Mouse (Mus musculus) embryo, embryonic 10.5 days (tissue): ENCODE results near the gene Lrmda.
A peak's percentile ranks its signal among the peaks of the same experiment; 100 is the strongest.

ENCODE experiments used
- DNase-seq: peaks from one replicate; pipeline ENCODE4 v3.0.0-alpha.2; 2015; ENCODE audit warnings: low spot score

The Lrmda gene

GRCm38 (mm10) chr14:22156991-22157390 lies 137.5 kb downstream of the Lrmda start:
- DNase-seq: no peak

DNA sequence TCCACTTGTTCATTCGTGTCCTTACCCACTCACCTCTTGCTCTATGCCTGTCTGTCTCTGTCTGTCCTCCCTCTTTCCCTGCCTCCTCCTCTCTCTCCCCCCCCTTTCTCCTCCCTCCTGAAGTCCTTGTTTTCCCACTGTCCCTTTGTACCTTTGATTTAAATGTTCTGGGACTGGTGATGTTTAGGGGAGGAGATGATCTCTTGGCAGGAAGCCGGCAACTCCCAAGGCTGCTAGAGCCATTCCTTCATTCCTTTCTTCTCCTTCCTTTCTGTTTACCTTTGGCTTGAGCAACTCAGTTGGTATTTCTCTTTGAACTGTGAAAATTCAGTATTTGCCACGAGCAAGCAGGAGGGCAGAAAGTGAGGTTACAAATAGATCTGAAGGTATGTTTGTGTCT lies 141.9 kb downstream of the Lrmda start:
- no peak for DNase-seq

- DNase-seq: no peak
Measured at GRCm38 (mm10) chr14:22167285-22167684, 147.8 kb downstream of the Lrmda start.

GRCm38 (mm10) chr14:22168077-22168794 lies 148.7 kb downstream of the Lrmda start:
- DNase-seq: peak; percentile 81

- peak; percentile 78 for DNase-seq
Measured at GRCm38 (mm10) chr14:22168795-22169568, 149.5 kb downstream of the Lrmda start.

DNA sequence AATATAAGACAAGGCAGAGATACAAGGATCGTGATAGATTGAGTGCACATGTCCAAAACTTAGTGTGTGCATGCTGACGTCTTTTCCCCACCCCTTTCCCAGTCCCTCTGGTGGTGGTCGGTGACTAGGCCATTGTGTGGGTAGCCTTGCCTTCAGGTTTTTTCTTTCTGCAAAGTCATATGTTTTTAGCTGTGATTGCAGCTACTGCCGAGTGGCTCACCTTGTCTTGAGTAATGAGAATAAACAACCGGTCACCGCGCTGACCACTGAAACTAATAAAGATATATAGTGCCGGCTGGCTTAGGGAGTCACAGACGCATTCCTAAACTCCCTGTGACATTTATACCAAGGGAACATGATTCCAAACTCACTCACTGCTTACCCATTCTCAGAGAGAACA lies 155.2 kb downstream of the Lrmda start:
- peak; percentile 46 for DNase-seq

DNA sequence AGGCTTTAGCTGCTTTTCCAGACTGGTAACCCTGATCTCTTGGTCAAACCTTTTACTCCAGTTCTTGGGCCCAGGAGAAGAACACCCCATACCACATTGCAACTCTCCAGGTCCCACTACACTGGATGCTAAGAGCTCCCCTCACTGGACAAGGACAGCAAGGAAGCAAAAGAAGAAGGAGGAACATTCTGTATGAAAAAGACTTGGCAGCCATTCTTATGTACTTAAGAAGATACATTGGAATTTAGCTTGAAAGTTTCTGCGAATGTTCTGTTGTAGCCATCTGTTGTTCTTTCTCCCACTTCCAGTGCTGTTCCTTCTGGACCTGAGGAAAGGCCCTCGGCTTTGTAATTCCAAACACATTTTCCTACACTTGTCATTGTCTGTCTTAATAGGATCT lies 160.2 kb downstream of the Lrmda start:
- no peak for DNase-seq

DNA sequence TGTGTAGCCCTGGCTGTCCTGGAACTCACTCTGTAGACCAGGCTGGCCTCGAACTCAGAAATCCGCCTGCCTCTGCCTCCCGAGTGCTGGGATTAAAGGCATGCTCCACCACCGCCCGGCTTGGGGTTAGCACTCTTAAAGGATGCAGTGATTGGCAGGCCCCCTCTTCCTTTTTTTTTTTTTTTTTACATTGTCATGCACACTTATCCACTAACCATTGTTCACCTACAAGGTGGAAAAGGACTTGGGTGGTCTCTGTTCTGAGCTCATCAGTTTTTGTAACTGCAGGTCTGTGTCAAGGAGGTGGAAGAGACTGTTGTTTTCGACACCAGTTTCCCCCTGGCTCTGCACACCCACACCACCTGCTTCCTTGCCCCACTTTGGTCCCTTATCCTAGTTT lies 162.0 kb downstream of the Lrmda start:
- DNase-seq: no peak

DNA sequence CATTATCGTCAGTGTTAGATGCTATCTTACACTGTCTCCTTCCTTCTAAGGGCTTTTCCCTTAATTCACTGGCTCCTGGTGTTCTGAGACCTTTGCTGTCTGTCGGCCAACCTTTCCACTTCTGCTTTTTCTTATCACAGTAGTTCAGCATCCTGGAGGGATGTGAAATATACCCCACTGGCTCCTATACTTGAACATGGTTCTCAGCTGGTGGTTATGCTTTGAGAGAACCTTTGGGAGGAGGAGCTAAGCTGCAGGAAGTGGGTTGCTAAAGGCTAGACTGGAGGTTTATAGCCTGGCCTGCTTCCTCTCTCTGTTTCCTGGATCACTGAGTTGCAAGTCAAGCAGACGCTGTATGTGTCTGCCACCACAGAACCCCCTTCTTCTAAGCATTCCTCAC lies 163.7 kb downstream of the Lrmda start:
- DNase-seq: no peak

- no peak for DNase-seq
Measured at GRCm38 (mm10) chr14:22185452-22185851, 165.9 kb downstream of the Lrmda start.

GRCm38 (mm10) chr14:22190111-22190510 lies 170.6 kb downstream of the Lrmda start:
- no peak for DNase-seq

DNA sequence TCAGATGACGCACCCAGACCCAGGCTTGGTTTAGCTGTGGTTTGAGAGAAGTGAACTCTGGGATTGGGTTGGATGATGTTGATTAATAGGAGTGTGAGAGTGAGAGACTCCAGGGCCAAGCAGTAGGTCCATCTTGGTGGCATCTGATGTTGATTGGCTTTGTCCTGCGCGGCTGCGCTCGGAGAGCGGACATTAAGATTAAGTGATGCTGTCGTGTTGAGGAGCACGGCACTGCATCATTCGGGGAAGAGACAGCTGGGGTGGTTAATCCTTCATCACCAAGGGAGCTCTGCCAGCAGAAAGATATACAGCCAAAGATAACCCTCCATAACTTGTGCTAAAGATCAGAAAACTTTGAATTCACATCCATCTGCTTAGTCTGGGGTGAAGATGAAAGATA lies 172.7 kb downstream of the Lrmda start:
- DNase-seq: no peak

GRCm38 (mm10) chr14:22198021-22198420 lies 178.5 kb downstream of the Lrmda start:
- DNase-seq: no peak

- DNase-seq: no peak
Measured at GRCm38 (mm10) chr14:22198641-22199425, 179.3 kb downstream of the Lrmda start.

GRCm38 (mm10) chr14:22201667-22202066 lies 182.2 kb downstream of the Lrmda start:
- DNase-seq: peak; percentile 33

GRCm38 (mm10) chr14:22210601-22211000 lies 191.1 kb downstream of the Lrmda start:
- no peak for DNase-seq

DNA sequence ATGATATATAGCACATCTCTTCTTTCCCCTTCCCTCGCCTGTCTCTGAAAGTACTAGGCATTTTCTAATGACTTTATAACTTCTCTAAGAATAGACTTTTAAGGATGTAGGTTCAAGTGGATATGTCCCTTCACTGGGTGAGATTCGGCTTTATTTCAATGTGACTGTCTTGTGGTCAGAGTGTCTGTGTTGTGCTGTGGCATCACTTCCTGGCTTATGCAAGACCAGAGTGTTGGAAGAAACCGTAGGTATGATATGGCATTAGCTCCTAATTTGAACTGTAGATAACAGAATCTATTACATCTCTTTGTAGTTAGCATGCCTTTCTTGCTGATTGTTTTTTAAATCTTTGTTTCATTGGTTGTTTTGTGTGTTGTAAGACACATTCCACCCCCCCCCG lies 198.7 kb downstream of the Lrmda start:
- DNase-seq: no peak

GRCm38 (mm10) chr14:22222038-22222437 lies 202.5 kb downstream of the Lrmda start:
- DNase-seq: no peak

DNA sequence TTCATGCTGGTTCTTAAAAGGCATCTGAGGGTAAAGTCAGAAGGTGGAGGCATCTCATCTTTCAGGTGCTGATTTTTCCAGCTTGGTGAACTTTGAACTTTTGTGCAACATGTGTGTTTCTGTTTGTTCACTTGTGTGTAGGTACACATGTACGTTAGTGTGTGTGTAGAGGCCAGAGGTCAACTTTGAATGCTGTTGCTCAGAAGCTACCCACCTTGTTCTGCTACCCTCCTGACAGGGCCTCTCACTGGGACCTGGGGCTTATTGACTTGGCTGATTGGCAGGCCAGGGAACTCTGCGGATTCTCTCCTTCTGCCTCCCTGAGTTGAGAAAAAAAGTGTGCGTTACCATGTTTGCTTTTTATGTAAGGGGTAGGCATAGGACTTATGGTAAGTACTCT lies 203.1 kb downstream of the Lrmda start:
- no peak for DNase-seq

DNA sequence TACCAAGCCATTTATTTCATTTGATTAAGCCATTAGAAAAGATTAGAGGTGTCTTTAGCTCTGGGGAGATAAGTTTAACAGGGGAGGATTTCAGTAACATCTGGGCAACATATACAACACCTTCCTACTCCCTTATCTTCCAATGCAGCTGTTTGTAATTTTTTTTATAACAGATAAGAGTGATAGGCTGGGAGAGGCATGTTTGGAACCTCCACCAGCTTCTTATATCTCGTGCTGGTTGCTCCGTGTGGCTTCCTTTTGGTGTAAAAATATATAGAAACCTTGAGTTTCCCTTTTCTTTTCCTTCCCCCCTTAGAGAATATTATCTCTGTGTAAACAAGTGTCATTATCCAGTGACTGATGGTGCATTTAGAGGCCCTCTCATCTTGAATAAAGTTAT lies 206.7 kb downstream of the Lrmda start:
- no peak for DNase-seq

- DNase-seq: no peak
Measured at GRCm38 (mm10) chr14:22228253-22228968, 208.9 kb downstream of the Lrmda start.

DNA sequence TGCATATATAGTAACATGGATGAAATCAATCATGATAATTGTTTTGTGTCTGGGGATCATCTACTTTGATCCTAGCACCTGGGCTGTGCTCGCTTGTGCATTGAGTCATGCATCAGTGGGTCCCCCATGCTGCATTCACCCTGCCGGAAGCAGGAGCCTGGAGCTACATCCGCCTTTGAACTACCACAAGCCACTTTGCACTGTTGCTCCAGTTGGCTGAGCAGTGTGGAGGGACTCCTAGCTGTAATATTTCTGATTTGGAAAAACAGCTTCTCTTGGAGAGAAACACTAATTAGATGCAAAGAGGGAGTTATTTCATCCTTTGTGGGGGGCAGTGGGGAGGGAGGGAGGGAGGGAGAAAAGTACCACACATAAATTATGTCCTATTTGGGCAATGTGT lies 220.8 kb downstream of the Lrmda start:
- no peak for DNase-seq
